Mouse (Mus musculus) MEL (cell line): ENCODE data around the gene Ppp1ca.

Experiments
- CTCF ChIP-seq, 3 experiments: IDR thresholded peaks in 2 of 3; conservative IDR thresholded peaks in 1 of 3; 2 replicates each; pipeline ENCODE4 v1.5.1; 2011 to 2012; ENCODE audit warnings: low read length in 3 of 3, low read depth in 2 of 3, mild to moderate bottlenecking in 2 of 3, improper control_type of control experiment in 1 of 3, inconsistent platforms in 1 of 3, mixed read lengths in 1 of 3, moderate library complexity in 1 of 3; ENCODE audit not compliant: control insufficient read depth in 1 of 3, insufficient read depth in 1 of 3, poor library complexity in 1 of 3, severe bottlenecking in 1 of 3
- E2F4 ChIP-seq: IDR thresholded peaks from 2 replicates; pipeline ENCODE4 v1.6.1; 2011; ENCODE audit warnings: low read depth, low read length, improper control_type of control experiment, borderline replicate concordance
- EP300 ChIP-seq, 2 experiments: IDR thresholded peaks; 2 replicates each; pipeline ENCODE4 v1.6.1; 2011; ENCODE audit warnings: improper control_type of control experiment in 2 of 2, low read length in 2 of 2, low read depth in 1 of 2, mild to moderate bottlenecking in 1 of 2
- GABPA ChIP-seq: IDR thresholded peaks from 2 replicates; pipeline ENCODE4 v1.6.1; 2012; ENCODE audit warnings: low read depth, mild to moderate bottlenecking, inconsistent platforms, low read length, improper control_type of control experiment, moderate library complexity
- JUND ChIP-seq: IDR thresholded peaks from 2 replicates; pipeline ENCODE4 v1.6.1; 2011; ENCODE audit warnings: low read depth, mild to moderate bottlenecking, improper control_type of control experiment, low read length
- MEF2A ChIP-seq: IDR thresholded peaks from 2 replicates; pipeline ENCODE4 v1.6.1; 2014; ENCODE audit warnings: low read depth, mild to moderate bottlenecking, inconsistent platforms, low read length, improper control_type of control experiment; ENCODE audit not compliant: poor library complexity, insufficient replicate concordance, severe bottlenecking; ENCODE audit errors: extremely low read depth
- POLR2A ChIP-seq, 2 experiments: IDR thresholded peaks; 2 replicates each; pipeline ENCODE4 v1.6.1; 2011 to 2012; ENCODE audit warnings: low read length in 2 of 2, mild to moderate bottlenecking in 2 of 2, control low read depth in 1 of 2, improper control_type of control experiment in 1 of 2, low read depth in 1 of 2, moderate library complexity in 1 of 2; ENCODE audit not compliant: control insufficient read depth in 1 of 2, insufficient read depth in 1 of 2, poor library complexity in 1 of 2
- POLR2AphosphoS5 ChIP-seq: IDR thresholded peaks from 2 replicates; pipeline ENCODE4 v1.6.1; 2012; ENCODE audit warnings: low read depth, borderline replicate concordance, mild to moderate bottlenecking, inconsistent platforms, low read length, moderate library complexity, mixed read lengths
- SIN3A ChIP-seq: IDR thresholded peaks from 2 replicates; pipeline ENCODE4 v1.6.1; 2012; ENCODE audit warnings: low read length, improper control_type of control experiment, inconsistent platforms
- USF2 ChIP-seq, 2 experiments: IDR thresholded peaks; 2 replicates each; pipeline ENCODE4 v1.6.1; 2011 to 2012; ENCODE audit warnings: improper control_type of control experiment in 2 of 2, low read length in 2 of 2, borderline replicate concordance in 1 of 2, inconsistent platforms in 1 of 2, low read depth in 1 of 2, mild to moderate bottlenecking in 1 of 2; ENCODE audit not compliant: insufficient read depth in 1 of 2
- ZC3H11A ChIP-seq: IDR thresholded peaks from 2 replicates; pipeline ENCODE4 v1.6.1; 2012; ENCODE audit warnings: low read depth, mild to moderate bottlenecking, inconsistent platforms, low read length, improper control_type of control experiment

DNA sequence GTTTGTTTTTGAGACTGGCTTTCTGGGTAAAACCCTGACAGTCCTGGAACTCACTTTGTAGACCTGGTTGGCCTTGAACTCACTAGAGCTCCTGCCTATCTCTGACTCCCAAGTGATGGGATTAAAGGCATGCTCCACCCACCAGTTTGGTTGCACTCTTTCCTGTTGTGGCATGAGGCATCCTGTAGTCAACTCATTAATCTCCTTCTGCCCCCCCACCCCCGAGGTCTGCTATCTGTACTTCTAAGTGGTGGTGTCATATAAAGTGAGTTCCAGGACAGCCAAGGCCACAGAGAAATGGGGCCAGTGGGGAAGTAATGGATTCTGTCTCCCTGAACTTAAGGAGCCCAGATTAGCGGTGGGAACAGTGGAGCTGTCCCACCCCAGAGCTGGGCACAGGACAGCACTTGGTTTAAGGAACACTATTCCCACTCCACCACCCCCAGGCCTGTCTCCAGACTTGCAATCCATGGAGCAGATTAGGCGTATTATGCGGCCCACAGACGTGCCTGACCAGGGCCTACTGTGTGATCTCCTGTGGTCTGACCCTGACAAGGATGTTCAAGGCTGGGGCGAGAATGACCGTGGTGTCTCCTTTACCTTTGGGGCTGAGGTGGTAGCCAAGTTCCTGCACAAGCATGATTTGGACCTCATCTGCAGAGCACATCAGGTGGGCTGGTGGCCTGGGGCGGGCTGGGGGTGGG is 2.3 kb downstream of the Ppp1ca start:
- TF ChIP-seq EP300 (IDR thresholded peaks at IDR 0.05; ENCODE audit: low read depth in 1 of 2, low read length in 2 of 2): peak in 1 of 2 experiments; percentile 9; a peak in 1 of 4 replicates
- no peak for TF ChIP-seq MEF2A
- TF ChIP-seq CTCF (IDR thresholded peaks at IDR 0.05 in 2 of 3, conservative IDR thresholded peaks at IDR 0.05 in 1 of 3; ENCODE audit: control insufficient read depth in 1 of 3, insufficient read depth in 1 of 3, low read depth in 2 of 3, low read length in 3 of 3, poor library complexity in 1 of 3, severe bottlenecking in 1 of 3): no peak
- no peak for TF ChIP-seq GABPA
- TF ChIP-seq POLR2A (IDR thresholded peaks at IDR 0.05; ENCODE audit: control insufficient read depth in 1 of 2, insufficient read depth in 1 of 2, low read depth in 1 of 2, low read length in 2 of 2, poor library complexity in 1 of 2): peak; percentile 27 to 44; a peak in 2 of 4 replicates
- no peak for TF ChIP-seq USF2 (IDR thresholded peaks at IDR 0.05; ENCODE audit: borderline replicate concordance in 1 of 2, insufficient read depth in 1 of 2, low read depth in 1 of 2, low read length in 2 of 2)
- TF ChIP-seq POLR2AphosphoS5: no peak
- TF ChIP-seq JUND: no peak
- TF ChIP-seq ZC3H11A: no peak
- TF ChIP-seq E2F4: no peak
- TF ChIP-seq SIN3A: no peak
